Mouse (Mus musculus): ENCODE measurements around the gene Btf3l4.

Gene Btf3l4

DNA sequence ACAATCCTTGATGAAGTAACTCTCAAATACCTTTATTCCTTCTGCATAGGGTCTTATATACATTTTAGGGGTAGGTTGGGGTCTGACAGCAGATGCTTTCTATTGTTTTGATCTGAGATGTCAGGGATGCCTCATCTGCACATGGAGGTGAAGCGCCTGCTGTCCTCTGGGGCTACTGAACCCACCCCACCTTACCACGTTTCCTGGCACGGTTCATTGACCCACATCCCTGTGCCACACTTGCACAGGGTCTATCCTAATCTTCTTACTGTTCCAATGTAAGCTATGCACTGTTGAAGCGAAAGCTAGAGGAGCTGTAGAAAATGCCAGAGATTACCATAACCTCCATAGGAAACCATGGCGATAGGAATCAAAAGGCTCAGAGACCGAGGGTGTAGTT, 21.9 kb downstream of the Btf3l4 start:
- DNase-seq (ENCODE audit: low spot score) = no peak

DNA sequence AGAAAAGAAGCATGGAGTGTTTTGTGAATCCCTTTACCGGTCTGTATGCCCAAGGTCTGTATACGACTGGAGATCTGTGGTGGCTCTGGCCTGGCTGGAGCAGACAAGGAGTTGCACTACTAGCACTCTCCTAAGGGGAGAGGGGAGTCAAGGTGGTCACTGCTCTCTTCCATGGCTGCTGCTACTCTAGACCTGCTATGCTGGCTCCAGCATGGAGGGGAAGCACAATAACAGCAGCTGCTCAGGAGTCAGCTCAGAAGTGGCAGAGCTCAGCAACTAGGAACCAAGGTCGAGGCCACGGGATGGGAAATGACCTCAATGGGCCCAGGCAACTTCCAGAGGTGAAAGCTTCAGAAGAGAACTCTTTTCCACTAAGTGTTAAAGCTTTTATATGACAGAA, 22.3 kb downstream of the Btf3l4 start:
- DNase-seq (ENCODE audit: low spot score) = no peak

- no peak for DNase-seq (ENCODE audit: low spot score)
These were observed 29.9 kb downstream of the Btf3l4 start for GRCm38 (mm10) chr4:108803535-108803934.

DNA sequence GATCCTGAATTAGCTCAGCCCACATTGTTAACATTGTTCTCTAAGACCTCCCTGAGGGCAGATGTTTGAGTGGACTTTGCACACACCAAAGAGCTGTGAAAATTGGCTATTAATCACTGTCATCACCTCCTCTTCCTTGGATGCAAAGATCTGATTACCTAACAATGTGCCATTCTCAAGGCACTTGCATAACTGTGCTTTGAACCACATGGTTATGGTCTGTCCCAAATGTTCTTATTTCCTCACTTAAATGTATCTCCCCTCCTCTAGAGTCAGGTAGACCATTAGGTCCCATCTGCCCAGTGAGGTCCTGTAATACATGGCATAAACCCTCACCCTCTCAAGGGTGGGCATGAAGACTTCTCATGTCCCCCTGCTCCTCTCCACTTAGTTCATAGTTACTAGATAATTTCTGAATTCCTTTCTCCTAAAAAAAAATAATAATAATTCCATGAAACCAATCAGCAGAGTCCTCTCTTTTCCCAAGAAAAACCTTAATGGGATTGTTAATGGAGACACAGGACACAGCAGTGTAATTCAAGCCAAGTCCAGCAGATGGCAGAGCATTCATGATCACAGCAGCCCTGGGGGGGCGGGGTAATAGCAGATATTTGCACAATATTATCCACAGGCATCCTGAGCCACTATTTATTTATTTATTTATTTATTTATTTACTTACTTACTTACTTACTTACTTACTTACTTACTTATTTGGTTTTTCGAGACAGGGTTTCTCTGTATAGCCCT, 35.2 kb downstream of the Btf3l4 start:
- DNase-seq (ENCODE audit: low spot score) = peak; percentile 89

GRCm38 (mm10) chr4:108796701-108797100, 36.7 kb downstream of the Btf3l4 start:
- DNase-seq (ENCODE audit: low spot score) = no peak

- DNase-seq (ENCODE audit: low spot score) = no peak
These were observed 39.5 kb downstream of the Btf3l4 start for GRCm38 (mm10) chr4:108793941-108794340.

- no peak for DNase-seq (ENCODE audit: low spot score)
These were observed 42.9 kb downstream of the Btf3l4 start for GRCm38 (mm10) chr4:108790507-108790906.

GRCm38 (mm10) chr4:108789258-108789936, 44.0 kb downstream of the Btf3l4 start:
- no peak for DNase-seq (ENCODE audit: low spot score)

DNA sequence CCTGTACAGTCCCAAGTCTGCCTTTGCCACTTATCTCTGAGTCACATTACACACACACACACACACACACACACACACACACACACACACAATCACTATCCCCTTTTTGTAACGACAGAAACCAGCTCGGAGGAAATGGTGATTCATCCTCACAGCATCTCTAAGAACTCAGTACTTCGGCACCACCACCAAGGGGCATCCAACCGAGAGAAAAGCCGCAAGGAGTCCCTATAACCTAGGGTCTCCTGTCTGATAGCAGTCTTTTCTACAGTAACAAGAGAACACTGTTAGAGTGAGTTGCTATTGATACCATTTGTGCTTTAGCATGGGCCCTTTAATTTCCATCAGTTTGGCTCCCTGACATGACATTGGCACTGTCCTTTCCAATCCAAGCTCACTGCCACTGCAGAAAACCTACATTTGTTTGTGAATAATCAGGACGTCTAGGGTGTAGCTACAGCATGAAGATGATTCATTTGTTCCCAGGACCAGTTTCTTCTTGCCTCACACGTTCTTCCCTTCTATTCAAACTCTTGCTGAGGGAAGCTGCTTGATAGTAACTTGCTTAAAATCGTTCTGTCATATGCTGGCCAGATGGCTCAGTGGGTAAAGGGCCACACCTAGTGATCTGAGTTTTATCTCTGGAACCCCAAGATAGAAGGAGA, 50.9 kb downstream of the Btf3l4 start:
- no peak for DNase-seq (ENCODE audit: low spot score)

DNA sequence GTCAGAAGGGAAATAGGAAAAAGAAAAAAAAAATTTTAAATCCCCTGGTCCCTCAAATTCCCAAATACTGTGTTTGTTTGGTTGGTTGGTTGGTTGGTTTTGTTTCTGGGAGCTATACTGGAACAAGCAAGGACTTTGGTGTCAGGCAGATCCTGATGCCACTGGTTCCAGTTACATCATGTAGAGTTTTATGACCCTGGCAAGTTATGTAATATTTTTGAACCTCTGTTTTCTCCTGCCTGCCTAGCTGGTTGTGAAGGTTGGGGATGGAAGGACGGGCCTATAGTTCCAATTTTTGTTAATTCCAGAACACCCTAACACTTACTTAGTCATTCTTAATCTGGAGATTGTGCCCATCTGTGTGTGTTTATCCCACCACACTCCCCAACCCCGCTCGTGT, 51.8 kb downstream of the Btf3l4 start:
- DNase-seq (ENCODE audit: low spot score) = no peak

DNA sequence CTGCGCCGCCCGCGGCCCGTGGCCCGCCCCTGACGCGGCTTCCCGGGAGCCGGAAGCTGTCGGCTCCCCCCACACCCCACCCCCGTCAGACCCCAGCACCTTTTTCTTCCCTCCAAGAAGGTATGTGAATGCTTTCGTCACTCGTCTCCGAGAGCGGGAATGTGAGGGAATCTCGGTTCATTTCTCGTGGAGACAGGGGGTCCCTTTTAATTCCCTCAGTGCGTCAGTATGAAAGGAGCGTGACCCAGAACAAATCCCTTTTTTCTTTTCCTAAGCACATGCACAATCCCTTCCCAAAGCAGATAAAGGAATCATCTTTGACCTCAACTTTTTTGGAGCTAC, 52.6 kb downstream of the Btf3l4 start:
- DNase-seq (ENCODE audit: low spot score) = no peak

- peak; percentile 87 for DNase-seq (ENCODE audit: low spot score)
These were observed 53.2 kb downstream of the Btf3l4 start, which contains the start of gene Zfyve9 for GRCm38 (mm10) chr4:108780057-108780863. Gene Zfyve9 (minus strand): TSS chr4:108780798.

DNA sequence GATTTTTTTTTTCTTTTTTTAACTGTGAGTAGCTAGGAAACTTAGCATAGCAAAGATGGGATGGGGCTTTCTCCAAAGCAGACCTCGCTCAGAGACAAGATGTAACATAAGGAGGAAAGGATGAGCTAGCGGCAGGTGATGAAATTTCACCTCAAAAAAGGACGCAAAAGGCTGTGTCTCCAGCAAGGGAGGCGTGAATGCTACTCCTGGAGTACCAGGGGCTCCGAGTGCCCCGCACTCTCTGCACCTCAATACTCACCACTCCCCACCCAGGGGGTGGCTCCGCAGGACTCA, 53.7 kb downstream of the Btf3l4 start:
- DNase-seq (ENCODE audit: low spot score) = no peak

DNA sequence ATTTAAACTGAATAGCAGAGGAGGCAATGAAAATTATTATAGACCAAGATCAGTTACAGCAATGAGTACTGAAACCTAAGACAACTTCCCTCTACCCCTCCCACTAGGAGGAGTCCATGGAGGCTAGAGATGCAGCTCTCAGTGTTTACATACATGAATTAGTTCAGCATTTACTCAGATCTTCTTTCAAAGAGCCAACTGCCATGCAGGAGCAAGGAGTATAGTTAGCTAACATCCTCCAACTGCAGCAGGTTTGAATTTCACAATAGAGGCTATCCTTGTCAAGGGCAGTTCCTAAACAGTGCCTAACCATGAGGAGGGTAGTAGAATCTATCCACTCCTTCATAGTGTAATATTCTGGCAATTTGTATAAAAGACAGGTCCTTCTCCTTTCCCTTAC, 64.9 kb downstream of the Btf3l4 start:
- no peak for DNase-seq (ENCODE audit: low spot score)

Measured in testis, postnatal 10 days (tissue).